Mouse (Mus musculus) ES-Bruce4 (cell line): ENCODE measurements around the gene Adam25.

Experiments used
- CTCF ChIP-seq: IDR thresholded peaks from one replicate; pipeline ENCODE4 v1.8.1; 2011; ENCODE audit warnings: low read depth, low read length
- POLR2A ChIP-seq: IDR thresholded peaks from one replicate; pipeline ENCODE4 v1.8.1; 2011; ENCODE audit warnings: low read length; ENCODE audit not compliant: insufficient read depth

DNA sequence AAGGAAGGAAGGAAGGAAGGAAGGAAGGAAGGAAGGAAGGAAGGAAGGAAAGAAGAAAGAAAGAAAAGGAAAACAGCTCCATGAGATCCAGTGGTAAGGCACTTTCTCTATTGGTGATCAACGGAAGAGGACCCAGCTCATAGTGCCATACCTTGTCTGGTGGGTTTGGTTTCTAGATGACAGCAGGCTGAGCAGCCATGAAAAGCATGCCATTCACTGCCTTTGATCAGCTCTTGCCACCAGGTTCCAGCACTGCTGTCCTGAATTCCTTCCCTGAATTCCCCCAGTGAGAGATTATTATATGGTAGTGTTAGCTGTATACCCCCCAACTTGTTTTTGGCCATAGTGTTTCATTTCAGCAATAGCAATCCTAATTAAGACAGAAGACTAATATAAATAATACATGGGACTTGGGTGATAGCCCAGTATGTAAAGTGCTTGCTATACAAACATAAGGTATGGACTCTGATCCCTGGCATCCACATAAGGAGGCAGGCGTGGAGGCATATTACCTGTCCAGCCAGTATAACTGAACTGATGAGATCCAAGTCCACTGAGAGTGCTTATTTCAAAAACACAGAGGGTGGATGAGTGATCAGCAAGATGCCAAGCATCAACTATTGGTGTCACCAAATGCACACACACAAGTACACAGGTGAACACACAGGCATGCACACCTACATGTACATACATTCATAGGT lies 51.5 kb downstream of the Adam25 start:
- no peak for TF ChIP-seq POLR2A
- TF ChIP-seq CTCF, result no peak
